Mouse (Mus musculus): ENCODE measurements around the gene Gfod1.
A peak's percentile ranks its signal among the peaks of the same experiment; 100 is the strongest.

Gene Gfod1

DNA sequence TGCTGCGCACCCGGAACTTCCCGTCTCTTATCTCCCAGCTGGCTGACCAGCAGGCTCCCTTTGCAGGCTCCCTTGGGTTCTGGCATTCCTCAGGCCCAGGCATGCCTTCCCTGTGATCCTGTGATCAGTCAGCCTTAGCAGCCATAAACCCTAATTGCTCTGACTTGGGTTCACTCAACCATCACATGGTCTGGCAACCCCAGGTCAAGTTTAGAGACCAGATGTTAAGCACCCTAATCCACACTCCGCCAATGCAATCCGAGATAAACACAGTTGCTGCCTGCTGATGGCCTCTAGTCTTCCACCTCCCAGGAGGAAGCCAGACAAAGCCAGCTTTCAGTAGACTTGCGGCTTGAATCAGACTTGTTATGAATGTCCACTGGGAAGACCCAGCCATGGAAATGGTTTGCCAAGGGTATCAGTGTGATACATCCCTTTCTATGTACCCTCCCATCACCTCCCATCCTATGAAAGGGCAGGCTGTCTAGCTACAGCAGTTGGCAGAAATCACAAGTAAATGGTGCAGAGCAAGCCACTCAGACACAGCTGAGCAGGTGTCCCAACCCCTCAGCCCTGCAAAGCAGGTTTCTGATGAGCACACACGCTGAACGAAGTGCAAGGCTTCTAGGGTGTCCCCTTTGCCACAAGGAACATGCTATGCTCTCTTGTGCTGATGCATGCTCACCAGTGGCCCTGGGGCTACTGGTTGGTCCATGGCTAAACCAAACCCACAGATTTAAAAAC lies 157.3 kb downstream of the Gfod1 start:
- DNase-seq = peak; percentile 61
